Mouse (Mus musculus): ENCODE results near the gene Tprn. TPM values are rescaled to one million over a fixed set of nuclear protein-coding genes. Genes with fewer than 3 reads are reported as not detected.
A peak's percentile ranks its signal among the peaks of the same experiment; 100 is the strongest.

Tprn gene
- polyA plus RNA-seq, 1 experiment, result 12.9 TPM

- H3K4me1 ChIP-seq, result peaks cover 46% of the 10 kb centered on the region
- no peaks in the 10 kb centered on the region for H3K9me3 ChIP-seq
- no peak for TF ChIP-seq GATA1 (IDR thresholded peaks at IDR 0.05; ENCODE audit: borderline replicate concordance, low read length)
- peaks cover 87% of the 10 kb centered on the region for H3K27me3 ChIP-seq (replicated peaks)
- peak overlapping the region; percentile 59 for H3K4me3 ChIP-seq (replicated peaks)
- H3K36me3 ChIP-seq (replicated peaks; ENCODE audit: low read length), result peaks cover 15% of the 10 kb centered on the region
These were observed 27.8 kb downstream of the Tprn start for GRCm38 (mm10) chr2:25290101-25290815.

- H3K4me1 ChIP-seq, result peaks cover 45% of the 10 kb centered on the region
- no peaks in the 10 kb centered on the region for H3K9me3 ChIP-seq
- no peak for TF ChIP-seq FLI1 (IDR thresholded peaks at IDR 0.05; ENCODE audit: low read length)
- no peak for TF ChIP-seq GATA1 (IDR thresholded peaks at IDR 0.05; ENCODE audit: borderline replicate concordance, low read length)
- peak overlapping the region; percentile 59 for H3K4me3 ChIP-seq (replicated peaks)
- H3K36me3 ChIP-seq (replicated peaks; ENCODE audit: low read length), result peaks cover 10% of the 10 kb centered on the region
- peaks cover 92% of the 10 kb centered on the region for H3K27me3 ChIP-seq (replicated peaks)
These were observed 28.4 kb downstream of the Tprn start for GRCm38 (mm10) chr2:25290816-25291130.

- peaks cover 98% of the 10 kb centered on the region for H3K27me3 ChIP-seq (replicated peaks)
- peaks cover 3% of the 10 kb centered on the region for H3K36me3 ChIP-seq (replicated peaks; ENCODE audit: low read length)
- H3K4me1 ChIP-seq, result peaks cover 39% of the 10 kb centered on the region
- TF ChIP-seq FLI1 (IDR thresholded peaks at IDR 0.05; ENCODE audit: low read length) (no peak), GATA1 (IDR thresholded peaks at IDR 0.05; ENCODE audit: borderline replicate concordance, low read length) (no peak)
- H3K9me3 ChIP-seq, result no peaks in the 10 kb centered on the region
- H3K4me3 ChIP-seq (replicated peaks), result no peak overlapping the region
These were observed 29.0 kb downstream of the Tprn start for GRCm38 (mm10) chr2:25291184-25292053.

- TF ChIP-seq FLI1 (IDR thresholded peaks at IDR 0.05; ENCODE audit: low read length) (no peak), GATA1 (IDR thresholded peaks at IDR 0.05; ENCODE audit: borderline replicate concordance, low read length) (no peak)
- Histone ChIP-seq H3K27me3 (replicated peaks) (peaks cover 99% of the 10 kb centered on the region), H3K9me3 (no peaks in the 10 kb centered on the region), H3K4me1 (peaks cover 32% of the 10 kb centered on the region), H3K36me3 (replicated peaks; ENCODE audit: low read length) (no peaks in the 10 kb centered on the region), H3K4me3 (replicated peaks) (peak overlapping the region; percentile 76)
These were observed 29.7 kb downstream of the Tprn start for GRCm38 (mm10) chr2:25292054-25292544.

GRCm38 (mm10) chr2:25292856-25293255, 30.4 kb downstream of the Tprn start:
- Histone ChIP-seq H3K9me3 (no peaks in the 10 kb centered on the region), H3K4me1 (peaks cover 28% of the 10 kb centered on the region), H3K4me3 (replicated peaks) (no peak overlapping the region), H3K27me3 (replicated peaks) (peaks cover 100% of the 10 kb centered on the region), H3K36me3 (replicated peaks; ENCODE audit: low read length) (no peaks in the 10 kb centered on the region)
- TF ChIP-seq GATA1 (IDR thresholded peaks at IDR 0.05; ENCODE audit: borderline replicate concordance, low read length), result no peak
- TF ChIP-seq FLI1 (IDR thresholded peaks at IDR 0.05; ENCODE audit: low read length), result no peak

GRCm38 (mm10) chr2:25293706-25294105, 31.3 kb downstream of the Tprn start:
- peaks cover 100% of the 10 kb centered on the region for H3K27me3 ChIP-seq (replicated peaks)
- H3K4me3 ChIP-seq (replicated peaks), result no peak overlapping the region
- TF ChIP-seq GATA1 (IDR thresholded peaks at IDR 0.05; ENCODE audit: borderline replicate concordance, low read length) (no peak), FLI1 (IDR thresholded peaks at IDR 0.05; ENCODE audit: low read length) (no peak)
- H3K9me3 ChIP-seq, result no peaks in the 10 kb centered on the region
- peaks cover 28% of the 10 kb centered on the region for H3K4me1 ChIP-seq
- no peaks in the 10 kb centered on the region for H3K36me3 ChIP-seq (replicated peaks; ENCODE audit: low read length)

GRCm38 (mm10) chr2:25297093-25297492, 34.7 kb downstream of the Tprn start:
- Histone ChIP-seq H3K9me3 (peaks cover 12% of the 10 kb centered on the region), H3K4me1 (peaks cover 7% of the 10 kb centered on the region), H3K4me3 (replicated peaks) (no peak overlapping the region), H3K36me3 (replicated peaks; ENCODE audit: low read length) (no peaks in the 10 kb centered on the region), H3K27me3 (replicated peaks) (peaks cover 79% of the 10 kb centered on the region)
- TF ChIP-seq GATA1 (IDR thresholded peaks at IDR 0.05; ENCODE audit: borderline replicate concordance, low read length), result no peak

- Histone ChIP-seq H3K36me3 (replicated peaks; ENCODE audit: low read length) (no peaks in the 10 kb centered on the region), H3K4me3 (replicated peaks) (no peak overlapping the region), H3K4me1 (no peaks in the 10 kb centered on the region; the same call in 1 of the 2 replicates), H3K27me3 (replicated peaks) (peaks cover 78% of the 10 kb centered on the region), H3K9me3 (peaks cover 12% of the 10 kb centered on the region)
- TF ChIP-seq GATA1 (IDR thresholded peaks at IDR 0.05; ENCODE audit: borderline replicate concordance, low read length) (no peak), FLI1 (IDR thresholded peaks at IDR 0.05; ENCODE audit: low read length) (no peak)
These were observed 35.6 kb downstream of the Tprn start for GRCm38 (mm10) chr2:25298046-25298445.

GRCm38 (mm10) chr2:25303452-25303851, 41.0 kb downstream of the Tprn start:
- H3K27me3 ChIP-seq (replicated peaks), result peaks cover 78% of the 10 kb centered on the region

More at GRCm38 (mm10) chr2:25303452-25303851, 41.0 kb downstream of the Tprn start:
- H3K36me3 ChIP-seq (replicated peaks; ENCODE audit: low read length), result no peaks in the 10 kb centered on the region
- peaks cover 20% of the 10 kb centered on the region for H3K4me1 ChIP-seq
- no peak overlapping the region for H3K4me3 ChIP-seq (replicated peaks)
- H3K9me3 ChIP-seq, result peaks cover 12% of the 10 kb centered on the region
- TF ChIP-seq FLI1 (IDR thresholded peaks at IDR 0.05; ENCODE audit: low read length), result no peak
- TF ChIP-seq GATA1 (IDR thresholded peaks at IDR 0.05; ENCODE audit: borderline replicate concordance, low read length), result no peak

All from megakaryocyte, embryonic 14.5 days (primary cell).